Mouse (Mus musculus) CH12.LX (cell line): Measurements from ENCODE around the gene Rtn3.

ENCODE experiments used
- CTCF ChIP-seq, 2 experiments: IDR thresholded peaks in 1 of 2; conservative IDR thresholded peaks in 1 of 2; 2 replicates each; pipeline ENCODE4 v1.5.1; 2011 to 2012; ENCODE audit warnings: low read depth in 2 of 2, low read length in 2 of 2, improper control_type of control experiment in 1 of 2, inconsistent platforms in 1 of 2, mild to moderate bottlenecking in 1 of 2, moderate library complexity in 1 of 2
- EP300 ChIP-seq: IDR thresholded peaks from 2 replicates; pipeline ENCODE4 v1.6.1; 2011; ENCODE audit warnings: low read length, improper control_type of control experiment
- MAFK ChIP-seq: IDR thresholded peaks from 2 replicates; pipeline ENCODE4 v1.6.1; 2011; ENCODE audit warnings: low read length, improper control_type of control experiment; ENCODE audit not compliant: insufficient replicate concordance
- POLR2AphosphoS2 ChIP-seq: IDR thresholded peaks from 2 replicates; pipeline ENCODE4 v1.6.1; 2011; ENCODE audit warnings: low read depth, low read length, improper control_type of control experiment

- TF ChIP-seq MAFK (no peak), CTCF (conservative IDR thresholded peaks at IDR 0.05 in 1 of 2, IDR thresholded peaks at IDR 0.05 in 1 of 2; ENCODE audit: low read depth in 2 of 2, low read length in 2 of 2) (no peak), EP300 (no peak), POLR2AphosphoS2 (no peak)
Observed at GRCm38 (mm10) chr19:7424590-7425397, 58.3 kb downstream of the Rtn3 start.
